Mouse (Mus musculus) hindbrain, embryonic 15.5 days (tissue): ENCODE data around the gene Sufu. TPM values are rescaled to one million over a fixed set of nuclear protein-coding genes. Genes with fewer than 3 reads are reported as not detected.

Source experiments
- ATAC-seq: fragments of 200-750 bp; cut with Nextera tagmentation; 2 replicates; pipeline ENCODE4 v1.8.0; 2017; ENCODE audit warnings: low read depth, moderate number of reproducible peaks, moderate TSS enrichment; ENCODE audit not compliant: low FRiP score
- H3K27ac ChIP-seq: fragments of 300-500 bp; sonication (generic); replicated peaks from 2 replicates; pipeline ENCODE4 v1.5.1; 2015; ENCODE audit warnings: mild to moderate bottlenecking, inconsistent platforms
- H3K27me3 ChIP-seq: fragments of 300-500 bp; sonication (generic); 2 replicates; pipeline ENCODE4 v1.6.1; 2015; ENCODE audit warnings: control low read depth, inconsistent platforms
- H3K36me3 ChIP-seq: fragments of 300-500 bp; sonication (generic); 2 replicates; pipeline ENCODE4 v1.6.1; 2015; ENCODE audit warnings: control low read depth, inconsistent platforms
- H3K4me1 ChIP-seq: fragments of 300-500 bp; sonication (generic); replicated peaks from 2 replicates; pipeline ENCODE4 v1.6.1; 2015; ENCODE audit warnings: control low read depth, inconsistent platforms
- H3K4me2 ChIP-seq: fragments of 300-500 bp; sonication (generic); 2 replicates; pipeline ENCODE4 v1.6.1; 2015; ENCODE audit warnings: moderate library complexity, mild to moderate bottlenecking, inconsistent platforms
- H3K4me3 ChIP-seq: fragments of 300-500 bp; sonication (generic); 2 replicates; pipeline ENCODE4 v1.5.1; 2015; ENCODE audit warnings: mild to moderate bottlenecking, inconsistent platforms
- H3K9ac ChIP-seq: fragments of 300-500 bp; sonication (generic); 2 replicates; pipeline ENCODE4 v1.6.1; 2015; ENCODE audit warnings: inconsistent platforms
- H3K9me3 ChIP-seq: fragments of 300-500 bp; sonication (generic); 2 replicates; pipeline ENCODE4 v1.6.1; 2016; ENCODE audit warnings: control low read depth, inconsistent platforms
- WGBS: fragments of 180-500 bp; shearing (Covaris S2); methylation state at CpG from one replicate; pipeline ENCODE4 v1.1.7; 2015; 5-methylcytosine and 5-hydroxymethylcytosine counted together
- polyA plus RNA-seq: library from polyadenylated mRNA; unstranded; fragments of >200 nt; fragmentation: Nextera tagmentation; extraction: Ambion mirVana; gene quantifications from 2 replicates; pipeline ENCODE4 v1.2.1, GENCODE M21; 2015

The Sufu gene
- polyA plus RNA-seq, 1 experiment from 2014 or later, result 24.7 TPM

GRCm38 (mm10) chr19:46514387-46514786 is 117.7 kb downstream of the Sufu start:
- H3K9me3 ChIP-seq, result no peaks in the 10 kb centered on the region
- ATAC-seq, result no peak
- H3K27me3 ChIP-seq, result no peaks in the 10 kb centered on the region
- no peak overlapping the region for H3K27ac ChIP-seq
- 80% methylated on average over 12 of the region's 12 CpGs for WGBS
- peaks cover 39% of the 10 kb centered on the region for H3K4me1 ChIP-seq
- no peak overlapping the region for H3K9ac ChIP-seq
- no peak overlapping the region for H3K4me3 ChIP-seq
- H3K4me2 ChIP-seq, result no peak overlapping the region
- H3K36me3 ChIP-seq, result peaks cover 51% of the 10 kb centered on the region

- ATAC-seq, result no peak
- Histone ChIP-seq H3K27me3 (no peaks in the 10 kb centered on the region), H3K4me2 (no peak overlapping the region), H3K4me1 (peaks cover 30% of the 10 kb centered on the region), H3K9ac (no peak overlapping the region), H3K4me3 (no peak overlapping the region), H3K36me3 (peaks cover 48% of the 10 kb centered on the region), H3K27ac (no peak overlapping the region), H3K9me3 (no peaks in the 10 kb centered on the region)
- WGBS, result 88% methylated on average over 24 of the region's 24 CpGs
Measured at GRCm38 (mm10) chr19:46515287-46515821, 118.7 kb downstream of the Sufu start.

- peaks cover 15% of the 10 kb centered on the region for H3K4me1 ChIP-seq
- H3K9me3 ChIP-seq, result no peaks in the 10 kb centered on the region
- no peak overlapping the region for H3K4me2 ChIP-seq
- no peaks in the 10 kb centered on the region for H3K27me3 ChIP-seq
- peaks cover 39% of the 10 kb centered on the region for H3K36me3 ChIP-seq
- no peak for ATAC-seq
- peak overlapping the region; percentile 62; the same call in 1 of the 2 replicates for H3K27ac ChIP-seq
- 54% methylated on average over 3 of the region's 3 CpGs for WGBS
- H3K4me3 ChIP-seq, result no peak overlapping the region
- no peak overlapping the region for H3K9ac ChIP-seq
Measured at GRCm38 (mm10) chr19:46516667-46517528, 120.2 kb downstream of the Sufu start.

- no peaks in the 10 kb centered on the region for H3K9me3 ChIP-seq
- no peak overlapping the region for H3K9ac ChIP-seq
- peaks cover 31% of the 10 kb centered on the region for H3K36me3 ChIP-seq
- H3K4me1 ChIP-seq, result peaks cover 19% of the 10 kb centered on the region
- ATAC-seq, result peak; percentile 35; the same call in 1 of the 2 replicates
- H3K4me3 ChIP-seq, result no peak overlapping the region
- no peaks in the 10 kb centered on the region for H3K27me3 ChIP-seq
- H3K27ac ChIP-seq, result peak overlapping the region; percentile 62; the same call in 1 of the 2 replicates
- peak overlapping the region; percentile 35; the same call in 1 of the 2 replicates for H3K4me2 ChIP-seq
- WGBS, result 35% methylated on average over 9 of the region's 14 CpGs
Measured at GRCm38 (mm10) chr19:46517529-46518351, 121.0 kb downstream of the Sufu start.

- Histone ChIP-seq H3K4me2 (peak overlapping the region; percentile 35), H3K36me3 (peaks cover 25% of the 10 kb centered on the region), H3K9me3 (no peaks in the 10 kb centered on the region), H3K4me3 (no peak overlapping the region), H3K4me1 (peaks cover 25% of the 10 kb centered on the region), H3K9ac (peak overlapping the region; percentile 19), H3K27ac (peak overlapping the region; percentile 62; the same call in 1 of the 2 replicates), H3K27me3 (no peaks in the 10 kb centered on the region)
- WGBS, result 0% methylated on average over 13 of the region's 13 CpGs
- ATAC-seq, result peak; percentile 46
Measured at GRCm38 (mm10) chr19:46518352-46518787, 121.7 kb downstream of the Sufu start.

- no peak overlapping the region for H3K9ac ChIP-seq
- WGBS, result 15% methylated on average over 5 of the region's 5 CpGs
Measured at GRCm38 (mm10) chr19:46518828-46519621, 122.3 kb downstream of the Sufu start.

GRCm38 (mm10) chr19:46521698-46522097 is 125.0 kb downstream of the Sufu start:
- Histone ChIP-seq H3K4me1 (peaks cover 57% of the 10 kb centered on the region), H3K27me3 (no peaks in the 10 kb centered on the region), H3K4me3 (no peak overlapping the region), H3K9me3 (no peaks in the 10 kb centered on the region), H3K27ac (no peak overlapping the region), H3K36me3 (no peaks in the 10 kb centered on the region; the same call in 1 of the 2 replicates), H3K9ac (no peak overlapping the region), H3K4me2 (no peak overlapping the region)
- no peak for ATAC-seq

More at GRCm38 (mm10) chr19:46518828-46519621, 122.3 kb downstream of the Sufu start:
- peak overlapping the region; percentile 35 for H3K4me2 ChIP-seq
- H3K9me3 ChIP-seq, result no peaks in the 10 kb centered on the region
- H3K4me3 ChIP-seq, result no peak overlapping the region
- no peaks in the 10 kb centered on the region for H3K27me3 ChIP-seq
- H3K36me3 ChIP-seq, result peaks cover 20% of the 10 kb centered on the region
- no peak for ATAC-seq
- peaks cover 32% of the 10 kb centered on the region for H3K4me1 ChIP-seq
- H3K27ac ChIP-seq, result peak overlapping the region; percentile 62; the same call in 1 of the 2 replicates

- no peak overlapping the region for H3K4me2 ChIP-seq
- peaks cover 63% of the 10 kb centered on the region for H3K4me1 ChIP-seq
- H3K27ac ChIP-seq, result no peak overlapping the region
- no peaks in the 10 kb centered on the region for H3K9me3 ChIP-seq
- H3K4me3 ChIP-seq, result no peak overlapping the region
- H3K9ac ChIP-seq, result no peak overlapping the region
- H3K27me3 ChIP-seq, result no peaks in the 10 kb centered on the region
- no peaks in the 10 kb centered on the region for H3K36me3 ChIP-seq
- WGBS, result 36% methylated on average over 15 of the region's 15 CpGs
- ATAC-seq, result no peak
Measured at GRCm38 (mm10) chr19:46522433-46523044, 125.8 kb downstream of the Sufu start.

- Histone ChIP-seq H3K4me3 (0 out of 2 replicates have a peak overlapping the region, but pooled peaks have one; percentile 25), H3K4me2 (peak overlapping the region; percentile 59), H3K4me1 (peaks cover 63% of the 10 kb centered on the region), H3K36me3 (no peaks in the 10 kb centered on the region), H3K27ac (peak overlapping the region; percentile 81), H3K9ac (0 out of 2 replicates have a peak overlapping the region, but pooled peaks have one; percentile 10), H3K9me3 (no peaks in the 10 kb centered on the region), H3K27me3 (no peaks in the 10 kb centered on the region)
- ATAC-seq, result no peak
Measured at GRCm38 (mm10) chr19:46523131-46523479, 126.4 kb downstream of the Sufu start.

GRCm38 (mm10) chr19:46523480-46524151 is 126.9 kb downstream of the Sufu start:
- Histone ChIP-seq H3K27ac (peak overlapping the region; percentile 81), H3K27me3 (no peaks in the 10 kb centered on the region), H3K9ac (peak overlapping the region; percentile 38), H3K4me3 (peak overlapping the region; percentile 25), H3K4me2 (peak overlapping the region; percentile 59), H3K9me3 (no peaks in the 10 kb centered on the region), H3K36me3 (no peaks in the 10 kb centered on the region), H3K4me1 (peaks cover 63% of the 10 kb centered on the region)
- ATAC-seq, result peak; percentile 81
- WGBS, result 2% methylated on average over 20 of the region's 20 CpGs
